Mouse (Mus musculus) right cerebral cortex, adult 2 months (tissue): ENCODE measurements at regions not wholly inside any gene's neighbourhood (a gene's known extent, or its start where the extent isn't known, plus 50 kb on each side); places are given as distances from the start of the nearest gene placed in this dataset.

Experiments
- DNase-seq, 2 experiments: peaks; one replicate each; pipeline ENCODE4 v3.0.0; 2021 to 2022; ENCODE audit warnings: low spot score in 2 of 2

GRCm38 (mm10) chr8:86170091-86170490 lies 329.3 kb downstream of the Phkb start:
- DNase-seq: no peak

GRCm38 (mm10) chr8:86164818-86165217 lies 324.1 kb downstream of the Phkb start:
- no peak for DNase-seq

GRCm38 (mm10) chr8:86159074-86159783 lies 318.5 kb downstream of the Phkb start:
- peak; percentile 47 to 53 for DNase-seq

- DNase-seq: no peak
Measured at GRCm38 (mm10) chr8:86147586-86147985, 306.8 kb downstream of the Phkb start.

- DNase-seq: no peak
Measured at GRCm38 (mm10) chr8:86125244-86125643, 284.5 kb downstream of the Phkb start.

- no peak for DNase-seq
Measured at GRCm38 (mm10) chr8:86124655-86125054, 283.9 kb downstream of the Phkb start.
